Mouse (Mus musculus) adrenal gland, postnatal 36 days (tissue): ENCODE results near the gene Nxf7. TPM values are rescaled to one million over a fixed set of nuclear protein-coding genes. Genes with fewer than 3 reads are reported as not detected.
"Not testable (repeated sequence)": the region's sequence is repeated elsewhere in the genome, so short reads cannot be mapped to it uniquely, and the experiment has no call there.

Experiments used
- DNase-seq, 2 experiments: peaks; one replicate each; pipeline ENCODE4 v3.0.0; 2021; ENCODE audit warnings: mixed read lengths in 1 of 2
- long read RNA-seq, 2 experiments: library from polyadenylated mRNA; stranded (forward); transcript quantifications; one replicate each; pipeline ENCODE4 v2.0.0; 2021; ENCODE audit warnings: borderline sequencing depth in 2 of 2
- total RNA-seq, 2 experiments: library from RNA; stranded (reverse); gene quantifications; 2 replicates each; pipeline ENCODE4 v1.2.3; 2021

Nxf7 gene
- not detected for total RNA-seq
- long read RNA-seq, experiment 1, result 0 reads
- long read RNA-seq, experiment 2, result 0 reads

GRCm38 (mm10) chrX:135598677-135599076, at the start of gene Nxf7:
Gene Nxf7 (minus strand): TSS chrX:135598777.
- no peak for DNase-seq

GRCm38 (mm10) chrX:135627605-135628004, 29.0 kb upstream of the Nxf7 start, which contains the start of gene Prame:
Gene Prame (minus strand): TSS chrX:135627705.
- DNase-seq, result no peak

GRCm38 (mm10) chrX:135601298-135602029, 2.9 kb upstream of the Nxf7 start:
- DNase-seq, result peak; percentile 7 to 13

- no peak for DNase-seq
These were observed 481 bp downstream of the Nxf7 start for GRCm38 (mm10) chrX:135598096-135598495.

- no peak for DNase-seq
These were observed 22.2 kb downstream of the Nxf7 start for GRCm38 (mm10) chrX:135576412-135576811.

- DNase-seq, result not testable (repeated sequence)
These were observed 23.5 kb downstream of the Nxf7 start for GRCm38 (mm10) chrX:135574958-135575628.

GRCm38 (mm10) chrX:135574261-135574957, 24.2 kb downstream of the Nxf7 start:
- peak in 1 of 2 experiments; percentile 2 for DNase-seq

- DNase-seq, result peak; percentile 43 to 63
These were observed 29.1 kb downstream of the Nxf7 start for GRCm38 (mm10) chrX:135569467-135569866.

GRCm38 (mm10) chrX:135564934-135565333, 33.6 kb downstream of the Nxf7 start:
- not testable (repeated sequence) for DNase-seq

- DNase-seq, result no peak
These were observed 35.7 kb downstream of the Nxf7 start for GRCm38 (mm10) chrX:135562841-135563240.

GRCm38 (mm10) chrX:135561693-135562092, 36.9 kb downstream of the Nxf7 start:
- not testable (repeated sequence) for DNase-seq

GRCm38 (mm10) chrX:135560933-135561332, 37.6 kb downstream of the Nxf7 start:
- DNase-seq, result peak; percentile 37 to 41

- DNase-seq, result peak; percentile 27 to 31
These were observed 38.9 kb downstream of the Nxf7 start for GRCm38 (mm10) chrX:135559665-135560064.

Other genes with a start within 250 kb of the Nxf7 start
- not detected for gene Gm5128, start 225.5 kb downstream of the Nxf7 start, total RNA-seq
- gene Gm7903, start 164.9 kb downstream of the Nxf7 start, total RNA-seq, result not detected
- not detected for gene AV320801, start 104.2 kb downstream of the Nxf7 start, total RNA-seq
- gene Prame, start 28.9 kb upstream of the Nxf7 start, total RNA-seq, result not detected
- not detected for gene Tcp11x2, start 95.0 kb upstream of the Nxf7 start, total RNA-seq
- gene Tmsb15a, start 126.5 kb upstream of the Nxf7 start, total RNA-seq, result not detected
- gene Armcx5, start 144.0 kb upstream of the Nxf7 start, total RNA-seq, result 10 to 100 TPM in 1 of 2 experiments, 1 to 10 TPM in 1; 8.3 to 22.0 TPM
- 10 to 100 TPM; 66.3 to 85.8 TPM for gene Gprasp1, start 144.0 kb upstream of the Nxf7 start, total RNA-seq
- 10 to 100 TPM; 16.9 to 18.2 TPM for gene Bhlhb9, start 198.8 kb upstream of the Nxf7 start, total RNA-seq
- 10 to 100 TPM; 20.6 to 22.5 TPM for gene Gprasp2, start 240.3 kb upstream of the Nxf7 start, total RNA-seq